Mouse (Mus musculus): ENCODE measurements around the gene Prps2.
"Not testable (repeated sequence)": the region's sequence is repeated elsewhere in the genome, so short reads cannot be mapped to it uniquely, and the experiment has no call there.

Prps2 gene

GRCm38 (mm10) chrX:167321233-167321806 lies 61.2 kb downstream of the Prps2 start:
- DNase-seq = no peak

- no peak for DNase-seq
Measured at GRCm38 (mm10) chrX:167318819-167319396, 63.6 kb downstream of the Prps2 start.

DNA sequence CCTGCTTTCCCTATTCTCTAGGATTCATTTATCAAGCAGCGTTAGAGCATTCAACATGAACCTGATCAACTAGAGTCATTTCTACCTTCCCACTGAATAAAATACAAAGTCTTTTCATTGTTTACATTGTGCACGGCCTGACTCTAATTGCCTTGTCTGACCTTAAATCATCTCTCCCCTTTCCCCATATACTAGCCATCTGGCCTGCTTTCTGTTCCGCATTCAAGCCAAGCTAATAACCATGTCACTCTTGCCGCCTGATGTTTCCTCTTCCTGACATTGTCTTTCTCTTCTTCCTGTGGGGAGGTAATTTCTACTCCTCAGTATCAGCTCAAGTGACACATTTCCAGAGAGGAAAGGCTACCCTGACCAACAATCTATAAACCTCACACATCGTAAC lies 66.8 kb downstream of the Prps2 start:
- no peak for DNase-seq

GRCm38 (mm10) chrX:167315093-167315726 lies 67.3 kb downstream of the Prps2 start:
- DNase-seq = no peak

GRCm38 (mm10) chrX:167302061-167302460 lies 80.5 kb downstream of the Prps2 start:
- DNase-seq = not testable (repeated sequence)

All from cerebellum, adult 9-10 months (tissue).